20 mouse cellular contexts compared by ENCODE assay signal in the genomic region with DNA sequence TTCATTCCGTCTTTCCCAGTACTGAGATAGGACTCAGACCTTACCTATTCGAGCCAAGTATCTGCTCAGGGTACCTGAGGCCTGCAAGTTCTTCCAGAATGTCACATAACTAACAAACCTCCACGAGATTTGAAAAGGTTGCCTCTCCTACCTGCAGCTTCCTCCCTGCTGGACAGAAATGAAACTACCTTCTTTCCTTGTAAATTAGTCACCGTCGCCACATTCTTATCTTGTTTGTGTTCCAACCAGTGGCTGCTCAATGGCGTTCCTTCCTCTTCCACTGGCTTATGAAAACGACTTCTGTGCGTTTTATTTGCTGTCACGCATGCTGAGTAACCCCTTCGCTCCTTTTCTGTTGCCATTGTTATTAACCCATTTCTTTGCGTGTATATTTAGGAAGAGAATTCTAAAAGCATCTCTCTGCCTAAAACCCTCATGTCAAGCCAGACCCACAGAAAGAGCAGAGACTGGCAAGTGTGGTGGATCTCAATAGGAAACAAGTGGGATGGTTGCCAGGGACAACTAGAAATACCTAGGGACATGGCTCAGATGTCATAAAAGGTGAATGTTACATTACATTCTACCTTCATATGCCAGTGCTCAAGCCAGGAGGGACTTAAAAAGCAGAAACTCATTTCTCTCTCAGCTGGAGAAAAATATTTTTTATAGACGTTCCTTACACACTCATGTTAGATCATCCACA.
DNase-seq lines count a peak whose midpoint lies in the region; ATAC-seq and TF ChIP-seq lines count a peak whose summit lies in the region.
"Had no signal": no experiment of that assay in that cellular context is flagged by ENCODE, and none has a peak within 500 bp of the region (broad histone marks: within the 10 kb centered on the region; RNA-seq: fewer than 3 reads in every experiment).

No protein-coding gene starts in this region.

- DNase-seq in testis, postnatal 10 days (ENCODE audit: low spot score), result no peak
- peak; percentile 45 for DNase-seq in cerebellum, adult 9-11 months
- no peak for DNase-seq in left cerebral cortex, postnatal 36 days (ENCODE audit: low spot score in 2 of 2)
- DNase-seq in heart, adult 9 months (ENCODE audit: low spot score in 2 of 2), result no peak
- DNase-seq: adrenal gland, postnatal 14 days; gastrocnemius, adult 2 months; gastrocnemius, postnatal 25 days; heart, postnatal 36 days had no signal

- H3K4me1 ChIP-seq in intestine, postnatal 0 days (replicated peaks; ENCODE audit: control insufficient read depth, insufficient read depth, low read length), result no peaks in the 10 kb centered on the region
- no peaks in the 10 kb centered on the region for H3K4me1 ChIP-seq in intestine, embryonic 15.5 days (replicated peaks)
- H3K4me1 ChIP-seq in testis, adult 2 months (ENCODE audit: control insufficient read depth, insufficient read depth, low read length), result no peaks in the 10 kb centered on the region
- H3K4me1 ChIP-seq: embryonic facial prominence, embryonic 15.5 days; heart, embryonic 13.5 days; hindbrain, embryonic 15.5 days had no signal

- H3K4me3 ChIP-seq in intestine, postnatal 0 days (ENCODE audit: low read depth, low read length), result no peak overlapping the region
- no peak overlapping the region for H3K4me3 ChIP-seq in intestine, embryonic 15.5 days (replicated peaks)
- peak overlapping the region; percentile 61 for H3K4me3 ChIP-seq in testis, adult 2 months (ENCODE audit: control insufficient read depth, low read depth, low read length)
- H3K4me3 ChIP-seq: embryonic facial prominence, embryonic 15.5 days; erythroblast, embryonic 14.5 days; forebrain, embryonic 10.5 days; gastrocnemius, adult 2 months; heart, embryonic 13.5 days; hindbrain, embryonic 15.5 days had no signal

- 52% methylated on average over 12 of the region's 12 CpGs for WGBS in intestine, postnatal 0 days
- WGBS in intestine, embryonic 15.5 days, result 66% methylated on average over 12 of the region's 12 CpGs

- peak; percentile 31; the same call in 1 of the 2 replicates for ATAC-seq in intestine, postnatal 0 days
- ATAC-seq in intestine, embryonic 15.5 days, result no peak
- ATAC-seq: activated CD4-positive, CD25-positive, alpha-beta regulatory T cell, adult 4 months; forebrain, embryonic 14.5 days; Patski had no signal

- no peak overlapping the region; the same call in 1 of the 2 replicates for H3K4me2 ChIP-seq in intestine, postnatal 0 days (replicated peaks; ENCODE audit: low read depth)
- no peak overlapping the region for H3K4me2 ChIP-seq in intestine, embryonic 15.5 days (replicated peaks)
- H3K4me2 ChIP-seq: embryonic facial prominence, embryonic 15.5 days; heart, embryonic 13.5 days; hindbrain, embryonic 15.5 days had no signal

- H3K9me3 ChIP-seq in intestine, postnatal 0 days (ENCODE audit: control insufficient read depth), result no peaks in the 10 kb centered on the region
- H3K9me3 ChIP-seq in intestine, embryonic 15.5 days, result no peaks in the 10 kb centered on the region
- H3K9me3 ChIP-seq: embryonic facial prominence, embryonic 15.5 days; forebrain, embryonic 10.5 days; heart, embryonic 13.5 days; hindbrain, embryonic 15.5 days had no signal

- H3K36me3 ChIP-seq in intestine, postnatal 0 days (ENCODE audit: control insufficient read depth, insufficient read depth), result no peaks in the 10 kb centered on the region
- no peaks in the 10 kb centered on the region for H3K36me3 ChIP-seq in intestine, embryonic 15.5 days
- H3K36me3 ChIP-seq in testis, adult 2 months (ENCODE audit: control insufficient read depth, insufficient read depth, low read length), result no peaks in the 10 kb centered on the region
- H3K36me3 ChIP-seq: embryonic facial prominence, embryonic 15.5 days; forebrain, embryonic 10.5 days; heart, embryonic 13.5 days; hindbrain, embryonic 15.5 days had no signal

- TF ChIP-seq POLR2A in testis, adult 2 months (IDR thresholded peaks at IDR 0.05; ENCODE audit: control insufficient read depth, low read depth, low read length), result no peak

- TF ChIP-seq CTCF in intestine, postnatal 0 days (IDR thresholded peaks at IDR 0.05; ENCODE audit: low read depth), result peak; percentile 38
- TF ChIP-seq CTCF in testis, adult 2 months (IDR thresholded peaks at IDR 0.05; ENCODE audit: control insufficient read depth, insufficient read depth, insufficient replicate concordance, low read depth, low read length), result no peak

- no peak overlapping the region for H3K27ac ChIP-seq in intestine, postnatal 0 days (ENCODE audit: low read depth, low read length)
- H3K27ac ChIP-seq in intestine, embryonic 15.5 days, result no peak overlapping the region
- no peak overlapping the region for H3K27ac ChIP-seq in testis, adult 2 months (ENCODE audit: control insufficient read depth, insufficient read depth, low read depth, low read length)
- H3K27ac ChIP-seq: embryonic facial prominence, embryonic 15.5 days; forebrain, embryonic 10.5 days; gastrocnemius, adult 2 months; heart, embryonic 13.5 days; hindbrain, embryonic 15.5 days had no signal

- H3K27me3 ChIP-seq in intestine, postnatal 0 days (replicated peaks; ENCODE audit: control insufficient read depth, insufficient read depth, low read length), result no peaks in the 10 kb centered on the region
- no peaks in the 10 kb centered on the region for H3K27me3 ChIP-seq in intestine, embryonic 15.5 days (replicated peaks)
- no peaks in the 10 kb centered on the region for H3K27me3 ChIP-seq in testis, adult 2 months (ENCODE audit: control insufficient read depth, insufficient read depth, low read length)
- H3K27me3 ChIP-seq: CH12.LX; embryonic facial prominence, embryonic 15.5 days; heart, embryonic 13.5 days; hindbrain, embryonic 15.5 days; Patski had no signal

- no peak overlapping the region for H3K9ac ChIP-seq in intestine, postnatal 0 days (ENCODE audit: low read depth, low read length)
- H3K9ac ChIP-seq in intestine, embryonic 15.5 days, result no peak overlapping the region
- H3K9ac ChIP-seq: embryonic facial prominence, embryonic 15.5 days; heart, embryonic 13.5 days; hindbrain, embryonic 15.5 days had no signal

- intact Hi-C loops in left cerebral cortex, postnatal 36 days (cut with DNase I), result no loop called here
